Mouse (Mus musculus) embryonic facial prominence, embryonic 13.5 days (tissue): ENCODE results near the gene Olfr771. TPM values are rescaled to one million over a fixed set of nuclear protein-coding genes. Genes with fewer than 3 reads are reported as not detected.
"Not testable (repeated sequence)": the region's sequence is repeated elsewhere in the genome, so short reads cannot be mapped to it uniquely, and the experiment has no call there.

Experiments
- ATAC-seq: fragments of 200-750 bp; cut with Nextera tagmentation; 2 replicates; pipeline ENCODE4 v1.8.0; 2017; ENCODE audit warnings: low read depth; ENCODE audit not compliant: insufficient number of reproducible peaks, insufficient read depth, low FRiP score, low TSS enrichment
- H3K27ac ChIP-seq: fragments of 300-500 bp; sonication (generic); 2 replicates; pipeline ENCODE4 v1.5.1; 2015; ENCODE audit warnings: moderate library complexity, mild to moderate bottlenecking, inconsistent platforms
- H3K27me3 ChIP-seq: fragments of 300-500 bp; sonication (generic); 2 replicates; pipeline ENCODE4 v1.6.1; 2015; ENCODE audit warnings: mild to moderate bottlenecking, inconsistent platforms
- H3K36me3 ChIP-seq: fragments of 300-500 bp; sonication (generic); 2 replicates; pipeline ENCODE4 v1.6.1; 2015; ENCODE audit warnings: mild to moderate bottlenecking, inconsistent platforms
- H3K4me1 ChIP-seq: fragments of 300-500 bp; sonication (generic); 2 replicates; pipeline ENCODE4 v1.6.1; 2015; ENCODE audit warnings: inconsistent platforms
- H3K4me2 ChIP-seq: fragments of 300-500 bp; sonication (generic); 2 replicates; pipeline ENCODE4 v1.6.1; 2015; ENCODE audit warnings: moderate library complexity, mild to moderate bottlenecking, inconsistent platforms
- H3K4me3 ChIP-seq: fragments of 300-500 bp; sonication (generic); 2 replicates; pipeline ENCODE4 v1.5.1; 2015; ENCODE audit warnings: mild to moderate bottlenecking, inconsistent platforms
- H3K9ac ChIP-seq: fragments of 300-500 bp; sonication (generic); 2 replicates; pipeline ENCODE4 v1.6.1; 2015; ENCODE audit warnings: mild to moderate bottlenecking, inconsistent platforms
- H3K9me3 ChIP-seq: fragments of 300-500 bp; sonication (generic); 2 replicates; pipeline ENCODE4 v1.6.1; 2016; ENCODE audit warnings: inconsistent platforms
- WGBS: fragments of 180-500 bp; shearing (Covaris S2); methylation state at CpG from one replicate; pipeline ENCODE4 v1.1.7; 2015; ENCODE audit warnings: mixed read lengths; 5-methylcytosine and 5-hydroxymethylcytosine counted together
- polyA plus RNA-seq: library from polyadenylated mRNA; unstranded; fragments of >200 nt; fragmentation: Nextera tagmentation; extraction: Ambion mirVana; gene quantifications from 2 replicates; pipeline ENCODE4 v1.2.1, GENCODE M21; 2015

The Olfr771 gene
- not detected in 2 replicates for polyA plus RNA-seq

DNA sequence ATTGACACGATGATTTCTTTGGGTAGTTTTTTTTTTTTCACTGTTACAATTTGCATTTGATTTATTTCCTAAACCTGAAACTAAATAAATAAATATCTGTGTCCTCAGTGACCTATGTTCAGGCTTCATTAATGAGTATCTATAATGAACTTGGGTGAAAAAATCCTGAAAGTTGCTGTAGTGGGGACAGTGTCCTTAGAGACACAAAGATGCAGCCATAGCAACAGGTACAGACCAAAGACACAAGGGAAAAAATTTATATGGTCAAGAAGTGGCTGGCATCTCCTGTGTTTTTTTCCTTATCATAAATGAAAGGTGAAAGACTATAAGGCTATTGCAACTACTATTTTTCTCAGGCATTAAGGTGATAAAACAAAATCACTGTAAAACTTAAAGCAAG lies at the start of gene Olfr771:
Olfr771 (minus strand) TSS at position 101 of the 400 bp plus-strand sequence.
- H3K9me3 ChIP-seq = no peaks in the 10 kb centered on the region
- H3K4me1 ChIP-seq = no peaks in the 10 kb centered on the region
- H3K36me3 ChIP-seq = no peaks in the 10 kb centered on the region
- H3K4me2 ChIP-seq = no peak within 1 kb of the TSS
- no peak within 1 kb of the TSS for H3K9ac ChIP-seq
- no peaks in the 10 kb centered on the region for H3K27me3 ChIP-seq
- WGBS = 88% methylated on average over 1 of the region's 1 CpGs
- H3K4me3 ChIP-seq = no peak within 1 kb of the TSS
- no peak within 1 kb of the TSS for H3K27ac ChIP-seq
- ATAC-seq = no peak

DNA sequence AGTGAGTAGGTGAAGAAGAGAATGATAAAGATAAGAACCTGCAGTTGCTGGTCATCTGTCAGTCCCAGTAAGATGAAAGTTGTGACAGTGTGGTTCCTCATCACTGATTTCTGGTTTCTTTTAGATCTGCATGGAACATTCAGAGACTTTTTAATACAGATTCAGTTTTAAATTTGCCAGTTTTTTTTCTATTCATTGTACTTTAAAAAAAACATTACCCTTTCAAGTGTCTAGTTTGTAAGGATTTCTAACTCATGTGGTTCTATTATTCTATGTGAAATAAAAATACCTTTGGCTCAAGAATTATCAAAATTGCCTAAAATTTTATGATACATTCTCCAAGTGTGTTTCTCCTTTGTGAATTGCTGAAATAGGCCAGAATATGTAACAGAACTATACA lies 22.8 kb upstream of the Olfr771 start, which contains the start of gene Olfr773:
Olfr773 (minus strand) TSS at position 101 of the 400 bp plus-strand sequence.
- ATAC-seq, H3K4me1 ChIP-seq, H3K36me3 ChIP-seq, H3K27ac ChIP-seq, H3K9ac ChIP-seq, H3K4me3 ChIP-seq, H3K27me3 ChIP-seq, H3K9me3 ChIP-seq, H3K4me2 ChIP-seq: not testable (repeated sequence)

DNA sequence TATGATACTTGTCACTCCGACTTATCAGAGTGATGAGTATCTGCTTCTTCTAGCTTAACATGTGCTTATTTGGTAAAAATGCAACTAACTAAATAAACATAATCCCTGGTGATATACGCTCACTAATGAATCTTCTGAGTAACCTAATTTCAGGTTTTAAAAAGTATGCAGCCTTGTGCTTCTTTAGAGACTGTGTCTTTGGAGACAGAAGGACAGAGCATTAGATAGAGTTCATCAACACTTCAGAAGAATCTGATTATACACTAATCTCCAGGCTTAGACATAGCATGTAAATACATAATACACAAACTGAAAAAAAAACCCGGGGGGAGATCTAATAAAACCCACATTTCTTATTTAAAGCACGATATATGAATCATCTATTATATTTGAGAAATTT lies 13.3 kb upstream of the Olfr771 start, which contains the start of gene Olfr772:
Olfr772 (minus strand) TSS at position 101 of the 400 bp plus-strand sequence.
- H3K9me3 ChIP-seq, H3K4me1 ChIP-seq, H3K9ac ChIP-seq, H3K4me2 ChIP-seq, ATAC-seq, H3K27me3 ChIP-seq, H3K4me3 ChIP-seq, H3K36me3 ChIP-seq, H3K27ac ChIP-seq: not testable (repeated sequence)
- WGBS = 73% methylated on average over 4 of the region's 4 CpGs

DNA sequence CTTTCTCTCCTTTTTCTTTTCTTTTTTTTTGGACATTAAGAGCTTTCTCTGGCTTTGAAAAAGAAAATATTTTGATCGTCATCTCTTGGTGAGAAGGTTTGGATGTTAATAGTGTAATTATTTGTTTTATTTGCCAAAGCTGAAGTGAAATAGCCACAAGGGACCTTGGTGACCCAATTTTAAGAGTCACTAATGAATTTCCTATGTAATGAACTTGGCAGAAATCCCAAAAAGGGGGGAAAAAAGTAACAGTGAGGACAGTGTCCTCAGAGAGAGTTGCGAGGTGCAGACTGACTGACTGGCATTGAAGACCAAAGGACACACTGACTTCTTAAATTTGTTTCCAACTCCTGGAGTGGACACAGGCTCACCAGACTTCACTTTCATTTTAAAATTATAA lies 25.7 kb downstream of the Olfr771 start, which contains the start of gene Olfr770:
Olfr770 (minus strand) TSS at position 101 of the 400 bp plus-strand sequence.
- H3K9me3 ChIP-seq = no peaks in the 10 kb centered on the region
- no peak within 1 kb of the TSS for H3K4me3 ChIP-seq
- no peaks in the 10 kb centered on the region for H3K36me3 ChIP-seq
- no peak within 1 kb of the TSS for H3K27ac ChIP-seq
- no peaks in the 10 kb centered on the region for H3K4me1 ChIP-seq
- no peak within 1 kb of the TSS for H3K4me2 ChIP-seq
- WGBS = 87% methylated on average over 2 of the region's 2 CpGs
- H3K27me3 ChIP-seq = no peaks in the 10 kb centered on the region
- no peak for ATAC-seq
- H3K9ac ChIP-seq = no peak within 1 kb of the TSS

DNA sequence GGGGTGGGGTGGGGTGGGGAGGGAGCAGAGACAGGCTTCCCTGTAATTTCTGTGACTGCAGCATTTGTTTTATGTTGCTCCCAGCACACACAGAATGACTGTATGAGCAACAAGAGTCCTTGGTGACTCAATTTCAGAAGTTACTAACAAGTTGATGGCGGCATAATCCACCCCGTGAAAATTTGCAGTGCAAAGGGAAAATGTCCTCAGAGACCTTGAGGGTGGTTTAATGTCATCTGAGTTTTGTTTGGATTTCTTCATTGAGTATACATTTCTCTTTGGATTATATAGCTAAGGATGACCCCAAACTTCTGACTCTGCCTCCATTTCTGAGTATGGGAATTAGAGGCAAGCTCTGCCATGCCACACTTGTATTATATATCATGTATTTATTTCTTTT lies 46.8 kb downstream of the Olfr771 start, which contains the start of gene Olfr769:
Olfr769 (minus strand) TSS at position 101 of the 400 bp plus-strand sequence.
- 67% methylated on average over 2 of the region's 2 CpGs for WGBS
- ATAC-seq = no peak

DNA sequence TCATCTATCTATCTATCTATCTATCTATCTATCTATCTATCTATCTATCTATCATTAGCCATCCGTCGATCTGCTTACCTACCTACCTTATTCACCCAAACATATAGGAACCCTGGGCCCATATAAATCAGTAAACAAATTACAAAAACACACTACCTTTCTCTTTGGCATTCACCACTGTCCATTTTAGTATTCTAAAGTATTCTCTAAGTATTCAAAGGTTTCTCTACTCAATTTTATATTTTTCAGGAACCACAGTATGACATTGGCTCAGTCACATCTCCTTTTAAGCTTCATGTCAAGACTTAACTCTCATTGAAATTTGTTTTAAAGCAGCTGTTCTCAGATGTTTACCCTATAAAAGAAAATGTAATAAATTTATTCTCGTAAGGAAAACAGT lies 49.4 kb downstream of the Olfr771 start:
- Histone ChIP-seq H3K9me3 (no peaks in the 10 kb centered on the region), H3K9ac (no peak overlapping the region), H3K36me3 (no peaks in the 10 kb centered on the region), H3K4me2 (no peak overlapping the region), H3K4me3 (no peak overlapping the region), H3K4me1 (no peaks in the 10 kb centered on the region), H3K27ac (no peak overlapping the region), H3K27me3 (no peaks in the 10 kb centered on the region)
- no peak for ATAC-seq
- 88% methylated on average over 3 of the region's 3 CpGs for WGBS

More for the DNA sequence above, 46.8 kb downstream of the Olfr771 start, which contains the start of gene Olfr769:
- no peak within 1 kb of the TSS for H3K4me2 ChIP-seq
- no peaks in the 10 kb centered on the region for H3K27me3 ChIP-seq
- no peaks in the 10 kb centered on the region for H3K4me1 ChIP-seq
- no peaks in the 10 kb centered on the region for H3K9me3 ChIP-seq
- H3K36me3 ChIP-seq = no peaks in the 10 kb centered on the region
- no peak within 1 kb of the TSS for H3K4me3 ChIP-seq
- no peak within 1 kb of the TSS for H3K9ac ChIP-seq
- H3K27ac ChIP-seq = no peak within 1 kb of the TSS

Other genes starting within 250 kb of the Olfr771 start
- gene Rdh5, start 241.9 kb downstream of the Olfr771 start, polyA plus RNA-seq = 12.7 and 16.4 TPM in 2 replicates
- gene Bloc1s1, start 240.7 kb downstream of the Olfr771 start, polyA plus RNA-seq = 206 and 216 TPM in 2 replicates
- gene Itga7, start 230.9 kb downstream of the Olfr771 start, polyA plus RNA-seq = 1.2 and 2.0 TPM in 2 replicates
- gene Mettl7b, start 203.8 kb downstream of the Olfr771 start, polyA plus RNA-seq = 0.22 TPM in 1 of 2 replicates, not detected in the other
- gene Olfr9, start 175.3 kb downstream of the Olfr771 start, polyA plus RNA-seq = not detected in 2 replicates
- not detected in 2 replicates for gene Olfr763, start 154.0 kb downstream of the Olfr771 start, polyA plus RNA-seq
- gene Olfr764-ps1, start 124.9 kb downstream of the Olfr771 start, polyA plus RNA-seq = not detected in 2 replicates
- not detected in 2 replicates for gene Olfr765, start 114.8 kb downstream of the Olfr771 start, polyA plus RNA-seq
- not detected in 2 replicates for gene Olfr766-ps1, start 95.8 kb downstream of the Olfr771 start, polyA plus RNA-seq
- not detected in 2 replicates for gene Olfr767, start 81.8 kb downstream of the Olfr771 start, polyA plus RNA-seq
- not detected in 2 replicates for gene Olfr768, start 65.4 kb downstream of the Olfr771 start, polyA plus RNA-seq
- gene Olfr769, start 46.9 kb downstream of the Olfr771 start, polyA plus RNA-seq = not detected in 2 replicates
- not detected in 2 replicates for gene Olfr770, start 25.8 kb downstream of the Olfr771 start, polyA plus RNA-seq
- gene Olfr772, start 13.2 kb upstream of the Olfr771 start, polyA plus RNA-seq = not detected in 2 replicates
- not detected in 2 replicates for gene Olfr773, start 22.7 kb upstream of the Olfr771 start, polyA plus RNA-seq
- not detected in 2 replicates for gene Olfr774, start 71.5 kb upstream of the Olfr771 start, polyA plus RNA-seq
- gene Olfr775, start 83.7 kb upstream of the Olfr771 start, polyA plus RNA-seq = not detected in 2 replicates
- not detected in 2 replicates for gene Olfr776, start 94.4 kb upstream of the Olfr771 start, polyA plus RNA-seq
- gene Olfr777, start 106.7 kb upstream of the Olfr771 start, polyA plus RNA-seq = not detected in 2 replicates
- gene Olfr780, start 153.4 kb upstream of the Olfr771 start, polyA plus RNA-seq = not detected in 2 replicates
- gene Olfr781, start 164.1 kb upstream of the Olfr771 start, polyA plus RNA-seq = not detected in 2 replicates
- not detected in 2 replicates for gene Olfr782, start 184.1 kb upstream of the Olfr771 start, polyA plus RNA-seq
- gene Olfr784, start 219.3 kb upstream of the Olfr771 start, polyA plus RNA-seq = 0.11 TPM in 1 of 2 replicates, not detected in the other
- not detected in 2 replicates for gene Olfr785, start 240.7 kb upstream of the Olfr771 start, polyA plus RNA-seq